Mouse (Mus musculus): ENCODE data around the gene Col13a1.
A peak's percentile ranks its signal among the peaks of the same experiment; 100 is the strongest.

Col13a1 gene

DNA sequence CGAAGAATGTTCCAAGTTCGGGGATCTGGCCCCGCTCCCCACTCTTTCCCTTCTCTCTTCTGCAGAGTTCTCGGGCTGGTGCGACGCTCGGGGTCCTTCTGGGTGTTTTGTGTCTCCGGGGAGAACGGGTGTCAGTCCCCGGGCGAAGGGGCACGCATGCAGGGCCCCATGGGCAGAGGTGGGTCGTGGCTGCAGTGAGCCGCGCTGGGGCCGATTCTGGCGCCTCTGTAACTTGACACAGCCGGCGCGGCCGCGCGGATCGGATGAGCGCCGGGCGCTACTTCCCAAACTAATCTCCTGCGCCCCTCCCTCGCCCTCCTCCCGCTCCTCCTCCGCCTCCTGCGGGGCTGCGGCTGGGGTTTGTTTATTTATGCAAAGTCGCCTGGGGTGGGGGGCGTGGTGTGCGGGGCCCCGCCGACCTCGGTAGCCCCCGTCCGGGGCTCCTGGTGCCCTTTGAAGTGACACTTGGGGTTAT lies at the start of gene Col13a1:
Gene Col13a1, minus strand, starts transcription at position 243 of the 475 bp plus-strand sequence.
- peak; percentile 42 to 53 for DNase-seq

DNA sequence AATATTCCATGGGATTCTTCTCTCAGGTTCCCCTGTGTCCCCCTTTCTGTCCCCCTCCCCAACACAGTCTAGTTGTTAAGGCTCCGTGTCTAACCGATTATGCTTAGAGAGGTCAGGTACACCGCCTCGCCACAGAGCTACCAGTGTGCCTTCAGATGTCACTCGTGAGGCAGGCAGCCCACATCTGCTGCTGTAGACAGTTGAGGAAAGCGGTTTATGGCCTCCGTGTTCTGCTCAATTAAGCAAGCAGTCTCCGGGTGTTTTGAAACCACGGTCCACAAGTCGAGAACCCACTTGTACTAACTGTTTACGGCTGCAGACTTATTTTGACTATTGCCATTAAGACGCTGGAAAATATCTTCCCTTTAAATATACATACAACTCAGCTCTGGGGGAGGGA lies 48.8 kb upstream of the Col13a1 start:
- no peak for DNase-seq

DNA sequence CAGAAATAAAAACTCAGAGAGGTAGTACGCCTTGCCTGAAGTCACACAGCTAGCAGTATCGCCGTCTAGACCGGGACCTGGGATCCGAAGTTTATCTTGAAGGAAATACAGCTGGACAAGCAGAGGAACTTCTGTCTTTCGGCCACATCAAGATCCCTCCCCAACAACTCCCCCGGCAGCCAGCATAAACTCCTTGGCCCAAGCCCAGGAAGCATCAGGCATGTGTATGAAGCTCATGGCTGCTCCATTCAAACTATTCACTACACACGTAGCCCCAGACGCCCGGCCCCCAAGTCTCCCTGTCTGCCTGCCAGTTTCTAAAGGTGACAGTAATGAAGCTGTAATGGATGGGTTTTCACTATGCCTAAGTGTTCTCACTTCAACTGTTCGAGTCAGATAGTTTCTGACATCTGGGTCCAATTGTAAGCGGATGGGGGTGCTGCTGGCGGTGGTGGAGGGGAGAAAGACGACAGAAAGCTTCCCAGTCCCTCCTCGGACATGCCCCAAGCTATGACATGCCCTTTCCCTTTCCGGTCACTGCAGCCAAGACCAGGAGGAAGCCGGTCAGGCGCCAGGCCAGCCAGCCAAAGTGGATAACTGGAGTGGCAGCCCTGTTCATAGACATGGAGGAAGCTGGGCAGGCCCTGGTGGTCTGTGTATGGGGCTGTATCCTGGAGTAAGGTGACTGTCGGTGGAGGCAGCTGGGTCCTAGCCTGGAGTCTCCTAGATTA lies 45.1 kb upstream of the Col13a1 start:
- peak; percentile 62 to 69 for DNase-seq

DNA sequence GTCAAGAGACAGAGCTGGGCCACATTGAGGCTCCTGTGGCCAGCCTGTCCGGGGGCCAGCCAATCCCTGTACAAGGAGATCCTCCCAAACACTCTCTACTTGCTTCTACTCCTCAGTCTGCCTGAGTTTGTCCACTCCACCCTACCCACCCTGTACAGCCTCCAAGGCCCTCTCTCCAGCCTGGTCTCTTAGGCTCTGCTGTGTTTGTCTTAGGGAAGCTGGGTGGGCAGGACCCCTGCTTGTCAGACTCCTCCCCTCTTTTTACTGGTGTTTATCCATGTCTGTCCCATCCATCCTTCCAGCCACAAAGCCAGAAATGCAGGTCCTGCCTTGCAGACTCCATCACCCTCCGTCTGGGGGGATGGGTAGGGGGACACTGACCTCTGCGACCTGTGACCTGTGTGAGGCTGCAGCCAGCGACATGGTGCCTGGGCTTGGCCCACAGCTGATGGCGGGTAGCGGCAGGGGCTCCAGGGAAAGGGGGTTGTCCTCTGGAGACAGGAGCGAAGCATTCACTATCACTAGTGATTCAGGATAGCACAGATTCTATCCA lies 41.2 kb upstream of the Col13a1 start:
- DNase-seq = no peak

DNA sequence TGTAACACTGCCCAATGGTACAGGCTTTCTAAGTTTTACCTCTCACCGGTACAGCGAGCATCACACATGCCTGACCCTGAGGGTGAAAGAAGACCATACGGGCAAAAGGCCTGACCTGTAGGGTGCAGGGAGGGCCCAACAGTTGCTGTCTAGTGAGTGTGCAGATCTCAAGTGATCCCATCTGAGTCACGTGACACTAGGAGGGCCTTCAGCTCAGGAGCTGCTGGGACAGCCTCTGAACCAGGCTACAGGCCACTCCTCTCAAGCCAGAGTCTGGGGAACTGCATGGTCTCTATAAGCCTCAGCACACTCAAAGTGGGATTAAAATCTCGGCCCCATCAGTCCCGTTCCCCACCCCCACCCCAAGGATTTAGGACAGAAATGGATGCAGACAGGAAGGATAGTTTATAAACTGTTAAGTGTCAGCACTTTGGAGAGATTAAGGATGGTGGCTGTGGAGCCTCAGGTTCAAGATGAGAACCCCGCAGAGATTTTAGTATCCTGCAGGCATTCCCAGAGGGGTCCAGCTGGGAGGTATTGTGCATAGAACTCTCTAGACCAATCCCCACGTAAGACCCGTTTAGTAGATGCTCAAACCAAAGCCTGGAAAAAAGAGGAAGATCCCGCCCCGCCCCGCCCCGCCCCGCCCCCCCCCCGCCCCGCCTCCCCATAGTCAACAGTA lies 40.6 kb upstream of the Col13a1 start:
- no peak for DNase-seq

DNA sequence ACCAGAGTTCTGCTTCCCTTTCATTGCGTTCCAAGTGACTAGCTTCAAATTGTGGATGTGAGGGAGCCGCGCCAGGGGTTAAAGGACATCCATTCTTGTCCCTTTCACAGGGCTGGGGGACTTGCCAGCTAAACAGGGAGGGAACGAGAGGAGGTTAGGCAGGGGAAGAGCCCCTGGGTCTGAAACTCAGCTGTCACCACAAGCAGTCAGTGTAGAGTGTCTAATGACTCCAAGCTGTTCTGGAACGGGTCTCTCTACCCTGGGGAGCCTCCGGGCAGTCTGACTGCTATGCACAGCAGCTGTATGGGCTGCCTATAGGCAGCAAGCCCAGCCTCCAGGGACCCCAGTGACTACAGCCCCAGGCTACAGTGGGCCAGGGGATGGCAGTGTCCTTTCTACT lies 38.0 kb upstream of the Col13a1 start:
- DNase-seq = no peak

DNA sequence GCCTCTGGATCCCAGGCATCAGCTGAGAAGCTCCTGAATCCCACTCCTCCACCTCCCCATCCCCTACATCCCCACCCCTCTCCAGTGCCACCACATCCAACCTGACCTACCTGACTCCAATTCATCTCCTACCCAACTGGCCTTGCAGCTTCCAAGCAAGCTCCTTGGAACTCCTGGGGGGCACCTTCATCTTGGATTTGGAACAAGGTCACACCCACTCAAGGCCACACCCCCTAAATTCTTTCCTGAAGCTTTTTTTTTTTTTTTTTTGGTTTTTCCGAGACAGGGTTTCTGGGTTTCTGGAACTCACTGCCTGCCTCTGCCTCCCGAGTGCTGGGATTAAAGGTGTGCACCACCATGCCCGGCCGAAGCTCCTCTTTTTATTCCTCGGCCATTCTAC lies 34.3 kb upstream of the Col13a1 start:
- DNase-seq = no peak

DNA sequence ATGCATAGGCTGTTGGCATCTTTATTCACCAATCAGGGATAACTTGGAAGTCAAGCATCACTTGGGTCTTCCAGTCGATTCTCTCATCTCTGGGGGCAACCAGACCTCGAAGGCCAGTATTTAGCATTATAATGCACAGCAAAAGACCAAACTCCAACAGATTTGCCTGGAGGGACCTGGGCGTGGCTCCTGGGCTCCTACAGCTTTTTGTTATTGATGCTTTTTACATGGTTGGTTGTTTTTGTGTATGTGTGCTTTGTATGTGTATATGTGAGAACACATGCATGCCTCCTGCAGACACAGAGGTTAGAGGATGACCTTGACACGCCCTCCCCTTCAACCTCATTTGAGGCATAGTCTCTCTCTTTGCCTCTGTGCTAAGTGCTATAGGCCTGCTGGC lies 33.5 kb upstream of the Col13a1 start:
- DNase-seq = no peak

DNA sequence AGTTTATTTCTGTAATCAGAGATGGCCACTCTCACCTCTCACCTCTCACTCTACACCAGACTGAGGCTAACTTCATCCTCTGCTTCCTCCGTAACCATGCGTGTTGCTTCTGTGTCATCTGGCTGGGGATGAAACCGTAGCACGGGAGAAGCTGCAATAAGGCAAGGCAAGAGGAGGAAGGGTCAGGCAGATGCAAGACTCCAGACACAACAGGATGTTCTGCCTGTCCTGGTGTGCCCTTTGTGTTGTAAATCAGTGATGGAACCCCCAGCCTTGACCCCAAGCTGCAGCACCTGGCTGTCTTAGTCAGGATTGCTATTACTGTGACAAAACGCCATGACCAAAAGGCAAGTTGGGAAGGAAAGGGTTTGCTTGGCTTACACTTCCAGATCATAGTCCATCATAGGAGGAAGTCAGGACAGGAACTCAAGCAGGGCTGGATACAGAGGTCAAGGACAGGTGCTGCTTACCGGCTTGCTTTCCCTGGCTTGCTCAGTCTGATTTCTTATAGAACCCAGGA lies 31.1 kb upstream of the Col13a1 start:
- no peak for DNase-seq

DNA sequence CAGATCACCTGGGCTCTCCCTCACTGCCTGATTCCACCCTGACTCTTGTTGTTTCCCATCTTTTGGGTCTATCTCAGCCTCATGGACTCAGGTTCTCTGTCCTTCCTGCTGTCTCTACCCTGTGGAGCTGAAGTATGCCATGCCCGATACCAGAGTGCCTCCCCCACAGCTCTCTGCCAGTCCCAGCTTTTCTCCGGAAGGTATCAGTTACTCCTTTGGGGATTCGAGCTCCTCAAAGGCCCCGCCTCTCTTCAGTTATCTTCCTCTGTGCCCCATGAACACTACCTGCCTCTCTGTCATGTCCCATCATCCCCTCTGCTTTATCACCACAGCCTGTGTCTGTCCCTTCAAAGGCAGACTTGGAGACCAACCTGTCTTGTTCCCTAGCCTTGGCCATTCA lies 29.1 kb upstream of the Col13a1 start:
- DNase-seq = no peak

DNA sequence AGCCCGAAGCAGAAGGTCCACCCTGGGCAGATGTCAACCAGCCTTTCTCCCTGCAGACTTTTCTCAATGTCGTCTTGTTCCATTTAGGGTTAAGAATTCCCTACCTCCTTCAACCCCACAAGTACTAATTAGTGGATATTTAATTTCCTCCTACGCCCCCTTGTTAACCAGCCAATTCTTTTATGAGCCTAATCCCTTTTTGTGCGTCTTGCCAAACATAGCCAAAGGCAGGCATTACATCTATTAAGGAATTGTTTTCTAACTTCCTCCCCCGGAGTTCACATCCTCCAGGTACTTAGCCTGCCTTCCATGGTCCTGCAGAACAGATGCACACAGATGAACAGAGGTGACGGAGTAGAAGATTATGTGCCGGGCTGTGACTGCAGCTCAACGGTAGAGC lies 27.5 kb upstream of the Col13a1 start:
- DNase-seq = no peak

DNA sequence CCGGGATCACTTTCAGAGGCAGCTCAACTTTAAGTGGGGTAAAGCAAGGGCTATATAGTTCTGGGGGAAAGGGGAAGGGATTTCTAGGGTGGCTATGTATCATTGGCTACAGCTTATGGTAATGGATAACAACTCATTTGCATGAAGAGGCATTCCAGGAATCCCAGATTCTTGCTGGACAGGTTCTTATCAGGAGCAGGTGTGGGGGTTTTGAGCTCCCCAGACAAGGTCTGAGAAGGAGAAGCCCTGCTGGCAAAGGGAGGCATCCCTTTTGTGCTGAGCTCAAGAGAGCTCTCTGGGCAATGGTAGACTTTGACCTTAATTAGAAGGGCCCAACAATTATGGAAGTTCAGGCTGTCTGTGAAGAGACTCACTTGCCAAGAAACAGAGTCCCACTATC lies 21.3 kb upstream of the Col13a1 start:
- DNase-seq = no peak

DNA sequence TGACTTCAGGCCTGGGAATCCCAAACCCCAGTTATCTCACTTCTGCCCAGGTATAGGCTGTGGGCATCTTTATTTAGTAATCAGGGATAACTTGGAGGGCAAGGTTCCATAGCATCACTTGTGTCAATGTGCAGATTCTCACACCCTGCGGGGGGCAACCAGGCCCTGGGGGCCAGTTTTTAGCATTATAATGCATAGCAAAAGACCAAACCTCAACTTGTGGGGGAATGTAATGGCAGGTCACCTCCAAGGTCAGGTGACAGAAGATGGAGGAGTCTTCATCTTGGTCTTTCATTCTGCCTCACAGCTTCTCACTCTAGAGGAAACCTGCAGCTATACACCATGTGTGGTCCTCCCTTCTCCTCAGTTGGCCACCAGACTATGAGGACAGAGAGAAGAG lies 20.9 kb upstream of the Col13a1 start:
- no peak for DNase-seq

DNA sequence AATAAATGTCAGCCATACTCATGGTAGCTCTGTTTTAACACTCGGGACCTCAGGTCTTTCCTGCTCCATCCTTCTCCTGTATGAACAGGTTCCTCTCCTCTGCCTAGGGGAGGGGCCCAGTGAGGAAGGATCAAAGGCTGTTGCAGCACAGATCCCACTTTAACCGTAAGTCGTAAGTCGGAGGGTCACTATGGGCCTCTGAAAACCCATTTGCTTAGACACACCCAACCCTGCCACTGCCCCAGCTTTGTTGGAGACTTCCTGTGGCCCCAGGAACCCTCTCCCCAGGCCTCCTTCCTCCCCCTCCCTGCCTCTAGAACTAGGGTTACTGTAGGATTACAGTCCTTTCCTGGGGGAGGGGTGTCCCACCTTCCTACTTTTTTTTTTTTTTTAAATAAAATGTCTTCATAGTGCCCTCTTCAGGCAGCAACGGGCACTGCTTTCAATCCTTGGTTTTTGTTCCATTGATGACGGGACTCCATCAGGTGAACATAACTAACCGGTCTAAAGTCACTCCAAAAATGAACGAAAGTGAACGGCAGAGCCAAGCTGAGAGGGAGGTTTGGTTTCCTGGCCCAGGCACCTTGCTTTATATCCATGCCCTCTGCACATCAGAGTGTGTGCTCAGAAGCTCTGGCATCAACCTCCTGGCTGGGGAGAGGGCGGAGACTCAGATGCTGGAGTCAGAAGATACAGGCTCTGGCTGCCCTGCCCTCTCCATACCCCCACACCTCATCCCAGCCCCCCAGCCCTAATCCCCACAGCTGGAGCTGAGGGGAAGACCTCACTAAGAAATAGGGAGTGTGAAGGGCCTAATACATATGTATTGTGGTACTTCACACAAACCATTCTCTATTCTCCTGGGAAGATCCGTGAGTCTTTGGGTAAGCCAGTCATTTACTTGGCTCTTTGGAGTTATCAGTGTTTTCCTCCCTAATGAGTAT lies 12.8 kb upstream of the Col13a1 start:
- no peak for DNase-seq

DNA sequence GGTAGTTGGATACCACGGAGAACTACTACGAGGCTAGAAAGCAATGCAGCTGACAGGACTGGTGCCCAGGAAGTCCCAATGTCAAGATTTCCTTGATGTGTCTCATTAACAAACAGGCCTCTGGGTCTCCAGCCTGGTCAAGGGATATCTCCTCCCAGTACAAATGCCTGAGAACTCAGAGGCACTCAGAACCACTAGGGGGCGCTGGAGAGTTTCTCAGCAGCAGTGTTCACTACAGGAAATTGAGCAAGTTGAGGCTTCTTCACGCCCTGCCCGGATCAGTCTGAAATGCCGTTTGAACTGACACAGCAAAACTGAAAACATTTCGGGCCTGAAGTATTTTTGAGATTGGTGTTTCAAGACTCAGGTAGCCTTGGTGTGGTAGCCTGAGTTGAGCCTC lies 1.5 kb upstream of the Col13a1 start:
- peak; percentile 87 to 97 for DNase-seq

DNA sequence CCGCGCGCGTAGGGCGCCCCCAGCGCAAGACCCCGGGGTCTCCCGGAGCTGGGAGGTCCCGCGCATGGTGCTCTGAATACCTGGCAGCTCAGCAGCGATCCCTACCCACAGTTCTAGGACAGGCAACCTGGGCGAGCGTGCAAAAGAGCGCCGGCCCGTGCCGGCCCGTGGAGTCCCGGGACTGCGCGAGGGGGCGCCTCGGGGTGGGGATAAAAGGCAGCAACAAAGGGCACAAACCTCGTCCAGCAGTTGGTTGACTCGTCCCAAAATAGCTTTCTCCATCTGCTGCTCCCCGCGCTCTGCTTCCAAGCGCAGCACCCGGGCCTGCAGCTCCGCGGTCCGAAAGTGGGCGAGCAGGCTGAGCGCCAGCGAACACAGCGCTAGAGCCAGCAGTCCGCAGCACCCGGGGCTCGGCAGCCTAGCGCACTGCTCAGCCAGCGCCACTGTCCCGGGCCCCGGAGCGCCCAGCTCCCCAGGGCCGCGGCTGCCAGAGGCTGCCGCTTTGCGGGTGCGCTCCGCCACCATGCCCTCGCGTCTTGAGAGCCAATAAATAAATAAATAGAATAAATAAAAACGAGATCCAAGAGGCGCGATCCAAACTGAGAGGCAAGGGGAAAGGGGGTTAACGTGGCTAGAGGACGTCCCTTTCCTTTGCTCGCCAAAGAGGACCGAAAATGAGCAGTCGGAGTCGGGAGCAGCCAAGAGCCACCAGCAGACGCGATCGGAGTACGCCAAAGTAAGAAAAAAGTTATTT lies 619 bp downstream of the Col13a1 start:
- DNase-seq = peak in 1 of 2 experiments; percentile 26

DNA sequence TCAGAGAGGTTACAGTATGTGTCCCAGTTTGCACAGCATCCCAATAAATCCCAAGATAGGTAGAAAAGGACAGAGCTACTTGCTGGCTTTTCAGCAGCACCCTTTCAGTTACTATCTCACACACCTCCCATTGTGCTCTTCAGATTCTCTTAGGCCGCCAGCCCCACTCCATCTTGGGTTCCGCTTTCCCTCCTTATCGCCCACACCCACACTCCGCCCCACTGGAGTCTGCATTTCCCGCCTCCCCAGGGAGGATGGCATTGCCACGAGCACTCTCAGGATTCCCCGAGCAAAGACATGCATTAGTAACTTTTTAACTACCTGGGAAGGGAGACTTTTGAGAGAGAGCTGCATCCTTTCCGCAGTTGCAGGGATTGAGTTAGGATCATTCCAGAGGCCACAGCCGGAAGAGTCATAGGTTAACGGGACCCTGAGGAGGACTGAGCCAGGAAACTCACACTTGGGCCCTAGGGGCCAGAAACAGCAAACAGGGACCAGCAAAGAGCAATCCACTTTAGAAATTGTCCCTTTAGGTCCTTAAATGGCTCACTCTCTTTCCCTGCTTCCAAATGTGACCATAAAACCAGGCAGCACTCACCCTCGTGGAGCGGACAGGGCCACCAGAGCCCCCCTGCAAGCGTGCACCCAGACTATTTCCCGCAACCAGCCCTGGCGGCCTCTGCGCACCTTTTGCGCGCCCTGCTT lies 1.4 kb downstream of the Col13a1 start:
- no peak for DNase-seq

DNA sequence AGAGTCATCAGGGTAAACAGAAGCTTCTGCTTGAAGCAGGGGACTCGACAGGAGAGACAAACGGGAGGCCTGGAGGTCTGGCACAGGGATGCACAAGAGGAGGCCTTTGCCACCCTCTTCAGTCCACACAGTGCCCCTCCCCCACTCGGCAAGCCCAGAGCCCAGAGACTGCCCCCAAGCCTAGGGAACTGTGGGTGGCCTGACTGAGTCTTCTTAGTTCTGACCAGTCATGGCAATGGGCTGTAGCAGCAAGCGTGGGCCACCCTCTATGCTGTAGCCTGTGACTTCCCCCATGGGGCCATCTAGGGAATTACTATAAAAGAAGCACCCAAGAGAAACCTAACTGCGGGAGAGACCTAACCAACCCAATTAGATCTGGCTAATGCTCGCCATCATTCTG lies 1.9 kb downstream of the Col13a1 start:
- DNase-seq = no peak

DNA sequence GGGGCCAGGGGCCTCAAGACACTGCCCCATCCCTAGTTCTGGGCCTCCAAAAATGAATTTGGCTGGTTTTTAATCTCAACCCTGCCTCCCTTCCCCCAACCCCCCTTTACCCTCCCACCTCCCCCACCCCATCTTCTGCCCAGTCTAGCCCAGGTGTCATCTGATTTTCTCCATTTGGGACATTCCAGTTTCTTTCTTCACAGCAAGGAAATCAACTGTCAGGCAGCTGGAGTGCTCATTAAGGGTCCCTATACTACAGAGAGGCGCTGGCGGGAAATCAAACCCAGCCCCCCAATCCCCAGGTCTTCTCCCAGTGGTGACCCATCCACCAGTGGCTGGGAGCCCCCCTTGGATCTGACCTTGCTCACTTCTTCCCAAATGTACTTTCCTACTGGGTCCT lies 4.3 kb downstream of the Col13a1 start:
- no peak for DNase-seq

DNA sequence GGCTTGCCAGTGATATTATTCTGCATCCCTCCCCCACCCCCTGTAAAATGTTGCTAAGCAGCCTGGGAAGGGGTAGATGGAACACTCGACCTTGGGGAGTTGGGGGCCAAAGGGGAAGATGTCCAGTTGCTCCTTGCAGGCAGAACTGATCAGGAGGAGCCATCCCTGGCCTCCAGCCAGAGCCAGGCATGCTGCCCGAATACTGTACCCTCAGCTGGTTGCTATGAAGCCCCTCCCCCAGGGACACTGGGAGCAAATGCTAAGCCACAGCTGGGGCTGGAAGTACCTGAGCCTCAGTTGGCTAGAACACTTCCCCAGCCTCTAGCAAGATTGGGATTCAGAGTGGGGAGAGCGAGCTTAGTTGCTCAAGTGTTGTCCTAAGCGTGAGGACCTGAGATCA lies 6.9 kb downstream of the Col13a1 start:
- DNase-seq = no peak

DNA sequence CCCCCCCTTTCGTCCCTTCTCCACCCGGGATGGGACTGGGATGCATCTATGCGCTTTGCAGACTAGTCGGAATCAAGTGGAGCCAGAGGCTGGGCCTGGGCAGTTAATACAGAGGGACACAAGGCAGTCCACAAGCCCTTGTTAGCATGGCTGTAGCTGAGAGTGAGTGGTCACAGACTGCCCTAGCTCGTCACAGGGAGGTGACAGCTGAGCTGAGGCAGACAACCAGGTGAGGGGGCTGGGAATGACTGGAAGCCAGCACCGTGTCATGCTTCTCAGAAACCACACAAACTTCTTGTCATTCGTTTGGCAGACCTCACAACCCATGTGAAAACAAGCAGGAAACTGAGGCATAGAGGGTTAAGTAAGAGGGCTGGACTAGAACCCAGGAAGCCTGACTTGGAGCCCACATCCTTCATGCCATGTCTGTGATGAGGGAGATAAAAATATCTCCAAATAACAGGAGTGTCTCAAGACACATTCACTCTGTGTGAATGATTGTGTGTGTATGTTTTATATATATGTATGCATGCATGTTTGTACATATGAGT lies 10.8 kb downstream of the Col13a1 start:
- no peak for DNase-seq
